Mouse (Mus musculus) spleen, postnatal 4 days (tissue): ENCODE results near the gene Vwde.

Source experiments
- DNase-seq, 2 experiments: peaks; one replicate each; pipeline ENCODE4 v3.0.0; 2022; ENCODE audit warnings: low spot score in 2 of 2

The Vwde gene

GRCm38 (mm10) chr6:13224596-13225227 is at the start of gene Vwde:
Vwde (minus strand) TSS chr6:13224965.
- no peak for DNase-seq

GRCm38 (mm10) chr6:13255341-13255740 is 30.6 kb upstream of the Vwde start:
- DNase-seq = no peak

- DNase-seq = no peak
These were observed 23.7 kb upstream of the Vwde start for GRCm38 (mm10) chr6:13248317-13248969.

GRCm38 (mm10) chr6:13206157-13206556 is 18.6 kb downstream of the Vwde start:
- no peak for DNase-seq

GRCm38 (mm10) chr6:13197486-13197885 is 27.3 kb downstream of the Vwde start:
- DNase-seq = no peak

- no peak for DNase-seq
These were observed 37.9 kb downstream of the Vwde start for GRCm38 (mm10) chr6:13186836-13187235.

- no peak for DNase-seq
These were observed 44.7 kb downstream of the Vwde start for GRCm38 (mm10) chr6:13180061-13180460.

- no peak for DNase-seq
These were observed 55.2 kb downstream of the Vwde start for GRCm38 (mm10) chr6:13169459-13170150.

GRCm38 (mm10) chr6:13166240-13166937 is 58.4 kb downstream of the Vwde start:
- no peak for DNase-seq

- no peak for DNase-seq
These were observed 65.3 kb downstream of the Vwde start for GRCm38 (mm10) chr6:13159437-13159836.

GRCm38 (mm10) chr6:13153888-13154697 is 70.7 kb downstream of the Vwde start:
- DNase-seq = no peak

GRCm38 (mm10) chr6:13152062-13152640 is 72.6 kb downstream of the Vwde start:
- DNase-seq = no peak

GRCm38 (mm10) chr6:13137255-13137654 is 87.5 kb downstream of the Vwde start:
- no peak for DNase-seq

GRCm38 (mm10) chr6:13108662-13109061 is 116.1 kb downstream of the Vwde start:
- no peak for DNase-seq
